Mouse (Mus musculus) bone marrow, adult 2 months (tissue): ENCODE results near the gene Gtf2f1. TPM values are rescaled to one million over a fixed set of nuclear protein-coding genes. Genes with fewer than 3 reads are reported as not detected.

ENCODE experiments used
- H3K27ac ChIP-seq: fragments of 200-500 bp; 2 replicates; pipeline ENCODE4 v1.5.1; 2012; ENCODE audit warnings: low read depth, mild to moderate bottlenecking, control low read depth, inconsistent platforms, low read length; ENCODE audit not compliant: control insufficient read depth, poor library complexity, insufficient read depth
- H3K4me1 ChIP-seq: fragments of 200-500 bp; 2 replicates; pipeline ENCODE4 v1.6.1; 2011; ENCODE audit warnings: low read length; ENCODE audit not compliant: control insufficient read depth, insufficient read depth
- H3K4me3 ChIP-seq: fragments of 200-500 bp; replicated peaks from 2 replicates; pipeline ENCODE3; 2011; ENCODE audit warnings: mild to moderate bottlenecking, low read depth, low read length, control low read depth; ENCODE audit not compliant: control insufficient read depth
- CTCF ChIP-seq: fragments of 200-500 bp; IDR thresholded peaks from 2 replicates; pipeline ENCODE4 v1.5.1; 2011; ENCODE audit warnings: low read length, control low read depth; ENCODE audit not compliant: control insufficient read depth, insufficient read depth
- POLR2A ChIP-seq: fragments of 200-500 bp; IDR thresholded peaks from 2 replicates; pipeline ENCODE4 v1.6.1; 2011; ENCODE audit warnings: low read depth, mild to moderate bottlenecking, control low read depth, low read length, borderline replicate concordance; ENCODE audit not compliant: control insufficient read depth
- WGBS: fragments of 180-500 bp; shearing (Covaris S2); methylation state at CpG from one replicate; pipeline ENCODE4 v1.1.7; 2018; 5-methylcytosine and 5-hydroxymethylcytosine counted together
- polyA plus RNA-seq: library from polyadenylated mRNA; stranded (reverse); fragments of >200 nt; gene quantifications from 2 replicates; pipeline ENCODE4 v1.2.4, GENCODE M21; 2011; ENCODE audit warnings: low replicate concordance; ENCODE audit not compliant: missing spikeins, insufficient read depth, insufficient read length

Gene Gtf2f1
- polyA plus RNA-seq, 1 experiment, result 116 TPM

DNA sequence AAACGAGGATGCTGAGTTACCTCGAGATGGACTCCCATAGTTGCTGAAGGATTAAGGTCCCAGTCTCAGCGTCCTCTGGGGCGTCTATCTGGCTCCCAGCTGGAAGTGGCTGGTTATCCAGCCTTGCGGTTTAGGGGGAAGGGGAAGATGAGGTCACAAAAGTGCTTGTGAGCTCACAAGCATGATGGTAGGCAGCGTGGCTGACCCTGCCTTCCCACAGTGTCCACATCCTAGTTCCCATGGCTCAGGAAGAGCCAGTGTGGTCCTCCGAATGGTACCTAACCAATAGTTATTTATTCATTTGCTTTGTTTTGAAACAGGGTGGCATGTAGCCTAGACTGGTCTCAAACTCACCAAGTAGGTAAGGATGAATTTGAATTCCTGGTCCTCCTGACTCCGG, 30.5 kb upstream of the Gtf2f1 start, which contains the start of gene Slc25a41:
Gene Slc25a41 (minus strand): TSS at position 101 of the 400 bp plus-strand sequence.
- Histone ChIP-seq H3K4me1 (no peaks in the 10 kb centered on the region; the same call in 1 of the 2 replicates), H3K27ac (no peak within 1 kb of the TSS), H3K4me3 (no peak within 1 kb of the TSS)
- no peak for TF ChIP-seq POLR2A
- TF ChIP-seq CTCF, result no peak
- WGBS, result 80% methylated on average over 8 of the region's 8 CpGs

DNA sequence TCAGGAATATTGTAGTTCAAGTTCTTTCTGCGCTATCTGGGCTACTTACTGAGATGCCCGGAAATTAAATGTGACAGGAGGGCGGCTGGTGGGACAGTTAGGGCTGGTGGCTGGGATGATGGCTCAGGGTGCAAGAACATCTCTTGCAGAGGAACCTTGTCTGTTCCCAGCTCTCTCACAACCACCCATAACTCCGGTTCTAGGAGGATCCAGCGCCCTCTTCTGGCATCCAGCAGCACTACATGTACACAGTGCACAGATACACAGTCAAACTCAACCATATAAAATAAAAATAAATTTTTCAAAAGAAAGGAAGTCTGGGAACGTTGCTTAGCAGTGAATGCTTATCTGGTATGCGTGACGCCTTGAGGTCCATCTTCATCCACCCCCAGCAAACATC, 27.9 kb upstream of the Gtf2f1 start:
- no peak overlapping the region for H3K4me3 ChIP-seq
- 48% methylated on average over 8 of the region's 8 CpGs for WGBS
- H3K27ac ChIP-seq, result no peak overlapping the region
- TF ChIP-seq CTCF (peak; percentile 33; the same call in 1 of the 2 replicates), POLR2A (no peak)
- H3K4me1 ChIP-seq, result no peaks in the 10 kb centered on the region; the same call in 1 of the 2 replicates

DNA sequence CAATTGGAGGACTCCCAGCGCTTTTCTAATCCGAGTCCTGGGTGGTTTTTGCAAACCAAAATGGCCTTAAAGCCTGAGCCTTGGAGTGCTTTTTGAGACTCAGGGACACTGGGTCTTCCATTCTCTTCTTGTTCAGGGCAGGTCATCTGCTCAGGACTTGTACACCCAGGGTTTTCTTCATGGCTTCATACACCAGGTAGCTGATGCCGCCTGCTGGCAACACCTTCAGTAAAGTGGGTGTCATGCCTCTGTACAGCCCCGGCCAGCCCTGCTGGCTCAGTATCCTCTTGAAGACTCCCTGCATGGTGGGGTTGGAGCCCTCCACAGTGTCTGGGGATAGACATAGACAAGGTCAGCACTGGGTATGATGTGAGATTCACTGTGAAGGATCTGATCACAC, 21.8 kb upstream of the Gtf2f1 start:
- peaks cover 1% of the 10 kb centered on the region; the same call in 1 of the 2 replicates for H3K4me1 ChIP-seq
- no peak overlapping the region for H3K4me3 ChIP-seq
- no peak overlapping the region for H3K27ac ChIP-seq
- TF ChIP-seq POLR2A (no peak), CTCF (no peak)
- 82% methylated on average over 4 of the region's 4 CpGs for WGBS

DNA sequence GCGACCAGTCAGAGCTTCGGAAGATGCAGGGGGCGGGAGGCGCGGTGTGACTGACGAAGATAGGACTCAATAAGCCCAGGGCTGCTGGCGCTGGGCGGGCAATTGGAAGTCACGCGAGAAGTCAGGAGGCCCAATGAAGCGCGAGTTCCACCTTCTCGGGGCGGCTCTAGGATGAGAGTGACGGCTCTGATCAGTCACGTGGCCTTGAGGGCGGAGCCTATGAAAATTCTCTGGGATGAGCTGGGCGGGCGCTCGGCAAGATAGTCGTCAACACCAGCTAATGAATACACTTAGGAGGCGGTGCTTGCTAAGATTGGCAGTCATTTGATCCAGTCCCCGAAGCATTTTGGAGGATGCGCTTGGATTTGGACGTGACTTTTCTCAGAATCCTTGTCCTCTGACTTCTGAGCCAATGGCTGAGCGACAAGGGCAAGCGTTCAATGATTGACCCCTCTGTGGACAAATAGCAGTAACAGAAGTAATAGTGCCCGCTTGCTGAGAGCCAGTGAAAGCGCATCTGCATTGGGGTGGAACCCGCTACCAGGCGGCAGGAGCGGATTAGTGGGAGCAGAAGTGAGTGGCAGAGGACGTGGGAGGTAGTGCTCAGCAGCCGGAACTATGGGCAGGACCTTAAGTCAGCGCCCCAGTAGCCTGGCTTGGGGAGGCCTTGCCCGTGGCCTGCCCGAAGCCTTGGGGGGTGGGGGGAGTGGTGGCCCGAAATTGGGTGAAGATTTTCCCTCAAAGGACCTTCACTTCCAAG, 20.8 kb upstream of the Gtf2f1 start:
- under 1% methylated on average over 38 of the region's 38 CpGs for WGBS
- peak overlapping the region; percentile 79 for H3K27ac ChIP-seq
- H3K4me1 ChIP-seq, result peaks cover 1% of the 10 kb centered on the region; the same call in 1 of the 2 replicates
- H3K4me3 ChIP-seq, result peak overlapping the region; percentile 56
- TF ChIP-seq POLR2A, result peak; percentile 96
- no peak for TF ChIP-seq CTCF

DNA sequence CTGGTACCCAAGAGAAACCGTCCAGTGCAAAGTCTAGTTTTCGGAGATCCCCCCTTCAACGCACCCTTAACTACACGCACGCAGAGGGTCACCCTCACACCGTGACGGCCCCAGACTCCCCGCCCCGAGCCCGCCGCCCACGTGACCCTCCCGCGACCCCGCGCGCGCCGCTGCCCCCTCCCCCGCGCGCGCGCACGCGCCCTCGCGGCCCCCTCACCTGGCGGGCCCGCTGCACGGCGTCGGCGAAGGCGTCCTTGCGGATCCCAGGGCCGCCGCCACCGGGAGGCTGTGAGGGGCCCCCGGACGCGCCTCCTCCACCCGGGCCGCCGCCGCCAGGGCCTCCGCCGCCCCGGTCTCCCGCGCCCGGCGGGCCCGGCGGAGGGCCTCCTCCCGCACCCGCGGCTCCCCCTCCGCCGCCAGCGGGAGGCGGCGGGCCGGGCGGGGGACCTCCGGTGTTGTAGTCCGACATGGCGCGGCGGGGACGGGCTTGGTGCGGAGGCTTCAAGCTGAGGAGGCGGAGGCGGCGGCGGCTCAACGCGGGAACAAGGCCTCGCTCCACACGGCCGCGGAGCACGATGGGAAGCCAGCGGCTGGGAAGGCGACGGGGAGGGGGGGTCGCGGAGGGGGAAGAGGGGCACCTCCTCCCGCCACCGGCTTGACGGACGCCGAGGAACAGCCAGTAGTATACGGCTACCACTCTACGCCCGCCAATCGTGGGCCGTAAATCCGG, 20.0 kb upstream of the Gtf2f1 start, which contains the start of gene Khsrp:
Gene Khsrp (minus strand): TSS at position 592 of the 730 bp plus-strand sequence.
- H3K4me1 ChIP-seq, result peaks cover 1% of the 10 kb centered on the region; the same call in 1 of the 2 replicates
- H3K27ac ChIP-seq, result peak within 1 kb of the TSS; percentile 89
- H3K4me3 ChIP-seq, result peak within 1 kb of the TSS; percentile 81
- peak; percentile 47; the same call in 1 of the 2 replicates for TF ChIP-seq POLR2A
- TF ChIP-seq CTCF, result no peak
- 3% methylated on average over 97 of the region's 99 CpGs for WGBS

DNA sequence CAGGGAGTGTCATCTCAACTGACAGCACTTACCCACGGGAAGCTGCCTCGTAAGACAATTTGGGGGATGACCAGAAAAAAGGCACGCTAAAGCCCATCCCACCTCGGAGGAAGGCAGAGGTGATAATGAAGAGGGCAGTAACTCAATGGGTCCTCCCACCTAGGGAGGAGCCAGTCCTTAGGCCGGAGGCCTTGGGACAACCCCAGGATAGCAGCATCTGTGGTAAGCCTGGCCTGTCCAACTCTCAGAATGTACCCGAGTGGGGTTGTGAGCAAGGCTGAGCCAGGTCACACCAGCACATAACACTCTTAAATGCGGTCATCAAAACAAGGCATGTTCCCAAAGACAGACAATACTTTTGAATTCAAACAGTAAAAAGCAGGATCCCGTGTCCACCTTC, 18.6 kb upstream of the Gtf2f1 start:
- no peak overlapping the region for H3K27ac ChIP-seq
- no peak for TF ChIP-seq POLR2A
- peak overlapping the region; percentile 60 for H3K4me3 ChIP-seq
- peaks cover 1% of the 10 kb centered on the region; the same call in 1 of the 2 replicates for H3K4me1 ChIP-seq
- WGBS, result 21% methylated on average over 8 of the region's 8 CpGs

DNA sequence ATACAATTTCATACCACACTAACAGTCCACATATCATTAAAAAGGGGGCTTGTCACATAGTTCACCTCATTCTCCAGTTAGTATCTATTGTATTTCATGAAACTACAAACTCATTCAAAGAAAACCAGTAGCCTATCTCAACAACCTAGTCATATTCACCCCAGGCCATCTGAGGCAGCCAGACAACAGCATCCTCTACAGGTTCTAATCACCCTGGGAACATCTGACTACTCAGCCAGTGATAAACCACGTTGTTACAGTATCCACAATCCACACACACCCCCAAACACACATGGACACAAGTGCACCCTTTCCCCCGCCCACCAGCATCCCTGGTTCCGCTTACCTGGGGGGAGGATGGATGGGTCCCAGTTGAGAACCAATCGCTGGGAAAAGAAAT, 16.4 kb upstream of the Gtf2f1 start:
- 74% methylated on average over 4 of the region's 4 CpGs for WGBS
- Histone ChIP-seq H3K4me1 (peaks cover 1% of the 10 kb centered on the region; the same call in 1 of the 2 replicates), H3K4me3 (no peak overlapping the region), H3K27ac (no peak overlapping the region)
- TF ChIP-seq CTCF (no peak), POLR2A (no peak)

DNA sequence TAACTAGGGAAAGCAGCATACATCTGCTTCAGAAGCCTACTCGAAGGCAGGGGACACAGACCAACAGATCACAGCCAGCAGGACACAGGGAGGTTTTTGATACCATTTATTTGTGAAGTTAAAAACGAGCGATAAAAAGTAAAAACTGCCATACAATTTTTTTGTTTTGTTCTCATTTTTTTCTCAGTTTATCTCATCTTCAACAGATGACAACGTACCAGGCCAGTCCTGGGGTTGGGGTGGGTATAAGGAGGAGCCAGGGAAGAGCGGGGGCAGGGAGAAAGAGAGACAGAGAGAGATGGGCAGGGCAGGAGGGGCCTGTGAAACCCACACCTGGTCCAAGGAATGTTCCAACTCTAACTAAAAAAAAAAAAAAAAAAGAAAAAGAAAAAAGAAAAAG, 9.9 kb upstream of the Gtf2f1 start:
- Histone ChIP-seq H3K4me1 (no peaks in the 10 kb centered on the region), H3K4me3 (no peak overlapping the region), H3K27ac (no peak overlapping the region)
- 58% methylated on average over 5 of the region's 5 CpGs for WGBS
- no peak for TF ChIP-seq CTCF
- no peak for TF ChIP-seq POLR2A

DNA sequence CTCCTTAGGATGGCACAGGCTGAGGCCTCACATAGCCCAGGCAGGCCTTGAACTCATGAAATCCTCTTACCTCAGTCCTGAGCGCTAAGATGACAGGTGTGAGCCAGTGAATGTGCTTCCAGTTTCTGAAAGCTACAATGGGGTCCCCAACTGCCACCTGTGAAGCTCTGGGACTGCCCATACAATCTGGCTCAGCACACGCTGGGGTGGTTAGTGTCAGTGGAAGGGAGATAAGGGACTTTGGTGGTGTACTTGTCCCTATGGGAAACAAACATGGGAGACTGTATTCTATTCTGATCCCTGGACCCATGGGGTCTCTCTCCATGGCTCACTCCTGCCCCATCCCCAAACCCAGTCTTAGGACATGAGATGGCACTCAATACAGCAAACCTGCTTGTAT, 8.6 kb upstream of the Gtf2f1 start:
- Histone ChIP-seq H3K4me1 (no peaks in the 10 kb centered on the region), H3K4me3 (no peak overlapping the region), H3K27ac (no peak overlapping the region)
- TF ChIP-seq POLR2A (no peak), CTCF (no peak)
- WGBS, result 58% methylated on average over 2 of the region's 2 CpGs
